Mouse (Mus musculus): ENCODE results near the gene Slc1a3. TPM values are rescaled to one million over a fixed set of nuclear protein-coding genes. Genes with fewer than 3 reads are reported as not detected.
"Not testable (repeated sequence)": the region's sequence is repeated elsewhere in the genome, so short reads cannot be mapped to it uniquely, and the experiment has no call there.

Slc1a3 gene
- polyA plus RNA-seq, 1 experiment from 2014 or later = 2.4 TPM

- 67% methylated on average over 3 of the region's 3 CpGs for WGBS (ENCODE audit: insufficient replicate concordance)
- Histone ChIP-seq H3K9ac (no peak overlapping the region), H3K36me3 (no peaks in the 10 kb centered on the region), H3K4me3 (no peak overlapping the region), H3K4me1 (peaks cover 5% of the 10 kb centered on the region; the same call in 1 of the 2 replicates), H3K27me3 (replicated peaks) (no peaks in the 10 kb centered on the region), H3K4me2 (no peak overlapping the region), H3K9me3 (replicated peaks) (no peaks in the 10 kb centered on the region), H3K27ac (no peak overlapping the region)
- ATAC-seq = no peak
These were observed 12.6 kb downstream of the Slc1a3 start for GRCm38 (mm10) chr15:8697976-8698375.

GRCm38 (mm10) chr15:8697500-8697899, 13.1 kb downstream of the Slc1a3 start:
- WGBS (ENCODE audit: insufficient replicate concordance) = 65% methylated on average over 3 of the region's 3 CpGs
- Histone ChIP-seq H3K4me3 (no peak overlapping the region), H3K9ac (no peak overlapping the region), H3K27ac (no peak overlapping the region), H3K4me1 (peaks cover 5% of the 10 kb centered on the region; the same call in 1 of the 2 replicates), H3K27me3 (replicated peaks) (no peaks in the 10 kb centered on the region), H3K36me3 (no peaks in the 10 kb centered on the region), H3K9me3 (replicated peaks) (no peaks in the 10 kb centered on the region), H3K4me2 (no peak overlapping the region)
- no peak for ATAC-seq

GRCm38 (mm10) chr15:8690141-8690540, 20.4 kb downstream of the Slc1a3 start:
- WGBS (ENCODE audit: insufficient replicate concordance) = 89% methylated on average over 6 of the region's 6 CpGs
- not testable (repeated sequence) for ATAC-seq; H3K4me1 ChIP-seq; H3K4me2 ChIP-seq; H3K36me3 ChIP-seq; H3K27ac ChIP-seq; H3K9ac ChIP-seq; H3K27me3 ChIP-seq (replicated peaks); H3K9me3 ChIP-seq (replicated peaks); H3K4me3 ChIP-seq

DNA sequence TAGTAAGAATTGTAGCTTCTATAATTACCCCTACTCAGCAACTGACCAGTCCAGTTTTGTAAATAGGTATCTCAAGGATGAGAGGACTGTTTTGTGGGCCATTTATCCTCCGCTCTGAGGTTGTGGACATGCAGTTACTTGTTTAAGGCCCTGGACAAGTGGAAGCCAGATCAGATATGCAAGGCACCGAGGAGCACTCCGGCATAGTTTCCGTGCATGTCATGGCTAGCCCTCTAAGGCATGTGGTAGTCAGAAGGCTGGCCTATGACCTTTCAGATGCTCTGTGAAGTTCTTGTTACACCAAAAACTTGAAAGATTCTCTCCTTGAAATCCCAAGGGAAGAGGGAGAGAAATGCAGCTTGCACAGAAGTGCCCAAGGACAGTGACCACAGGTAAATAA, 23.7 kb downstream of the Slc1a3 start:
- H3K27ac ChIP-seq = no peak overlapping the region
- ATAC-seq = no peak
- 89% methylated on average over 4 of the region's 4 CpGs for WGBS (ENCODE audit: insufficient replicate concordance)
- no peak overlapping the region for H3K4me2 ChIP-seq
- no peak overlapping the region for H3K4me3 ChIP-seq
- H3K36me3 ChIP-seq = no peaks in the 10 kb centered on the region
- H3K27me3 ChIP-seq (replicated peaks) = no peaks in the 10 kb centered on the region
- no peak overlapping the region for H3K9ac ChIP-seq
- H3K4me1 ChIP-seq = no peaks in the 10 kb centered on the region
- H3K9me3 ChIP-seq (replicated peaks) = no peaks in the 10 kb centered on the region

DNA sequence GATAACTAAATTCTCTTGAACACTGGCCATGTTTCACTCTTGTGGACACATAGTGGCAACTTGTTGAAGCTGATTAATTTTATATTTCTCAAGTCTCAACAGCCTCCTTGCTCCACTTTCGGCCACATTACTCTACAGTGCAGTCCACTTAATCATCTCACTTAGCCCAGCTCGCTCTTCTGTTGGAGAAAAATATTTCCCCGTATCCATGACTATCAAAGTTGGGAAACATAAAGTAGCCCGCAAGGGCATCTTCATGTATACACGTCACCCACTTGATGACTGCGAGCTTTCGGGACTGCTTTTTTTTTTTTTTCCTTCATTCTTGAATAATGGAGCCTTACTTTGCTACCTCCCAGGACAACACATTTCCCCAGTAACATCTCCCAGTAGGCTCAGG, 25.1 kb downstream of the Slc1a3 start:
- H3K27ac ChIP-seq = no peak overlapping the region
- H3K4me3 ChIP-seq = no peak overlapping the region
- WGBS (ENCODE audit: insufficient replicate concordance) = 78% methylated on average over 7 of the region's 7 CpGs
- H3K9ac ChIP-seq = no peak overlapping the region
- no peaks in the 10 kb centered on the region for H3K36me3 ChIP-seq
- no peaks in the 10 kb centered on the region for H3K9me3 ChIP-seq (replicated peaks)
- H3K27me3 ChIP-seq (replicated peaks) = no peaks in the 10 kb centered on the region
- no peak overlapping the region for H3K4me2 ChIP-seq
- ATAC-seq = no peak
- no peaks in the 10 kb centered on the region for H3K4me1 ChIP-seq

- no peaks in the 10 kb centered on the region for H3K27me3 ChIP-seq (replicated peaks)
- no peak overlapping the region for H3K27ac ChIP-seq
- WGBS (ENCODE audit: insufficient replicate concordance) = 85% methylated on average over 3 of the region's 3 CpGs
- H3K9me3 ChIP-seq (replicated peaks) = no peaks in the 10 kb centered on the region
- no peak for ATAC-seq
- no peaks in the 10 kb centered on the region for H3K36me3 ChIP-seq
- H3K4me2 ChIP-seq = no peak overlapping the region
- H3K9ac ChIP-seq = no peak overlapping the region
- no peaks in the 10 kb centered on the region for H3K4me1 ChIP-seq
- no peak overlapping the region for H3K4me3 ChIP-seq
These were observed 26.3 kb downstream of the Slc1a3 start for GRCm38 (mm10) chr15:8684263-8684662.

- Histone ChIP-seq H3K4me2 (no peak overlapping the region), H3K9me3 (replicated peaks) (no peaks in the 10 kb centered on the region), H3K27ac (no peak overlapping the region), H3K27me3 (replicated peaks) (no peaks in the 10 kb centered on the region), H3K9ac (no peak overlapping the region), H3K4me1 (no peaks in the 10 kb centered on the region), H3K36me3 (no peaks in the 10 kb centered on the region), H3K4me3 (no peak overlapping the region)
- WGBS (ENCODE audit: insufficient replicate concordance) = 74% methylated on average over 3 of the region's 3 CpGs
- no peak for ATAC-seq
These were observed 27.7 kb downstream of the Slc1a3 start for GRCm38 (mm10) chr15:8682871-8683270.

GRCm38 (mm10) chr15:8682421-8682820, 28.1 kb downstream of the Slc1a3 start:
- H3K4me1 ChIP-seq = no peaks in the 10 kb centered on the region
- no peak overlapping the region for H3K9ac ChIP-seq
- no peak overlapping the region for H3K4me2 ChIP-seq
- no peak for ATAC-seq
- H3K4me3 ChIP-seq = no peak overlapping the region
- H3K27me3 ChIP-seq (replicated peaks) = no peaks in the 10 kb centered on the region
- WGBS (ENCODE audit: insufficient replicate concordance) = 76% methylated on average over 9 of the region's 9 CpGs
- H3K36me3 ChIP-seq = no peaks in the 10 kb centered on the region
- H3K9me3 ChIP-seq (replicated peaks) = no peaks in the 10 kb centered on the region
- H3K27ac ChIP-seq = no peak overlapping the region

DNA sequence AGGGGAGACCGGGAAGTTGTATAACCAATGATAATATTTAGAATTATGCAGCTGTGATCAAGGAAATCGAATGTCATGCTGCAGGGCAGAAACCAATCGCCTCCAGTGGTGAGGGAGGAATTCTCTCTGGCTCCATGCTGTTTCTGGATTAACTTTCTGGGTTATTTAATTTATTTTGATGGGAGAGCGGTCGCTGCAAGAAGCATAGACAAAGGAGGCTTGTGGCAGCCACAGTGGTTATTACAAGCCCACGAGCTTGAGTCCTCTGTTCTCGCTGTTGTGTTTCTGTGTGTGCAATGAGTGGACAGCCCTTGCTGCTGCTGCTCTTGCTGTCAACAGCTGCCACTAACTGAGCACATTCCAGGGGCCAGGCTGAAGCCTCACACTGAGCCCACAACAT, 28.6 kb downstream of the Slc1a3 start:
- no peak for ATAC-seq
- H3K4me2 ChIP-seq = no peak overlapping the region
- H3K27ac ChIP-seq = no peak overlapping the region
- no peak overlapping the region for H3K4me3 ChIP-seq
- H3K36me3 ChIP-seq = no peaks in the 10 kb centered on the region
- H3K27me3 ChIP-seq (replicated peaks) = no peaks in the 10 kb centered on the region
- 79% methylated on average over 7 of the region's 7 CpGs for WGBS (ENCODE audit: insufficient replicate concordance)
- H3K9me3 ChIP-seq (replicated peaks) = no peaks in the 10 kb centered on the region
- no peak overlapping the region for H3K9ac ChIP-seq
- H3K4me1 ChIP-seq = no peaks in the 10 kb centered on the region

DNA sequence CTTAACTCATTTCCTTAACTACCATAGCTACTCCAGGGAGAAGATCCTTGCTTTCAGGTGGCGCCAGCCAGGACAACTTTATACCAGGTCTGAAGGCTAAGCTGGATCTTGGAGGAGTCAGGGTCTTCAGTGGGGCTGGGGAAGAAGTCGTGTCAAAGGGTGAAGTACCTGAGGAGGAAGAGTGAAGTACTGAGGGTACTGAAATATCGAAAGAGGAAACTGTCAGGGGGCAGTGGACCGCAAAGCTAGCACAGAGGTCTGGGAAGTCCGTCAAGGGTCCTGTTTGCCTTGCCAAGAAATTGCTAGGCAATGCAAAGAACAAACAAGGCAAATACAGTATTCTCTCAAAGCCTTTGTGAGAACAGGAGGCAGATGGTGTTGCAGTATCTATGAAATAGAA, 29.6 kb downstream of the Slc1a3 start:
- Histone ChIP-seq H3K4me3 (no peak overlapping the region), H3K9ac (no peak overlapping the region), H3K27ac (no peak overlapping the region), H3K4me2 (no peak overlapping the region), H3K36me3 (no peaks in the 10 kb centered on the region), H3K27me3 (replicated peaks) (no peaks in the 10 kb centered on the region), H3K9me3 (replicated peaks) (no peaks in the 10 kb centered on the region), H3K4me1 (no peaks in the 10 kb centered on the region)
- ATAC-seq = no peak
- WGBS (ENCODE audit: insufficient replicate concordance) = 56% methylated on average over 5 of the region's 5 CpGs

GRCm38 (mm10) chr15:8676959-8677358, 33.6 kb downstream of the Slc1a3 start:
- WGBS (ENCODE audit: insufficient replicate concordance) = 80% methylated on average over 2 of the region's 2 CpGs
- no peak for ATAC-seq
- H3K27ac ChIP-seq = no peak overlapping the region

GRCm38 (mm10) chr15:8676211-8676691, 34.3 kb downstream of the Slc1a3 start:
- Histone ChIP-seq H3K27me3 (replicated peaks) (no peaks in the 10 kb centered on the region), H3K9ac (no peak overlapping the region), H3K4me2 (no peak overlapping the region), H3K4me1 (no peaks in the 10 kb centered on the region), H3K27ac (no peak overlapping the region), H3K9me3 (replicated peaks) (no peaks in the 10 kb centered on the region), H3K36me3 (no peaks in the 10 kb centered on the region), H3K4me3 (no peak overlapping the region)
- no peak for ATAC-seq
- WGBS (ENCODE audit: insufficient replicate concordance) = 62% methylated on average over 5 of the region's 5 CpGs

More at GRCm38 (mm10) chr15:8676959-8677358, 33.6 kb downstream of the Slc1a3 start:
- Histone ChIP-seq H3K9ac (no peak overlapping the region), H3K4me3 (no peak overlapping the region), H3K27me3 (replicated peaks) (no peaks in the 10 kb centered on the region), H3K36me3 (no peaks in the 10 kb centered on the region), H3K4me2 (no peak overlapping the region), H3K9me3 (replicated peaks) (no peaks in the 10 kb centered on the region), H3K4me1 (no peaks in the 10 kb centered on the region)

- no peaks in the 10 kb centered on the region for H3K4me1 ChIP-seq
- H3K27ac ChIP-seq = no peak overlapping the region
- 79% methylated on average over 4 of the region's 4 CpGs for WGBS (ENCODE audit: insufficient replicate concordance)
- no peaks in the 10 kb centered on the region for H3K27me3 ChIP-seq (replicated peaks)
- no peak overlapping the region for H3K4me2 ChIP-seq
- no peak overlapping the region for H3K9ac ChIP-seq
- H3K4me3 ChIP-seq = no peak overlapping the region
- H3K36me3 ChIP-seq = no peaks in the 10 kb centered on the region
- H3K9me3 ChIP-seq (replicated peaks) = no peaks in the 10 kb centered on the region
- ATAC-seq = no peak
These were observed 34.9 kb downstream of the Slc1a3 start for GRCm38 (mm10) chr15:8675616-8676015.
